Mouse (Mus musculus) adrenal gland, postnatal 25 days (tissue): ENCODE measurements around the gene Tmod1. TPM values are rescaled to one million over a fixed set of nuclear protein-coding genes. Genes with fewer than 3 reads are reported as not detected.
A peak's percentile ranks its signal among the peaks of the same experiment; 100 is the strongest.

Experiments
- DNase-seq: peaks from one replicate; pipeline ENCODE4 v3.0.0; 2021; ENCODE audit warnings: mixed read lengths
- total RNA-seq: library from RNA; stranded (reverse); gene quantifications from 2 replicates; pipeline ENCODE4 v1.2.3, GENCODE M21; 2021

Gene Tmod1
- total RNA-seq, 1 experiment from 2014 or later: 2.1 TPM

GRCm38 (mm10) chr4:46089524-46090125, 50.9 kb downstream of the Tmod1 start:
- DNase-seq: no peak

DNA sequence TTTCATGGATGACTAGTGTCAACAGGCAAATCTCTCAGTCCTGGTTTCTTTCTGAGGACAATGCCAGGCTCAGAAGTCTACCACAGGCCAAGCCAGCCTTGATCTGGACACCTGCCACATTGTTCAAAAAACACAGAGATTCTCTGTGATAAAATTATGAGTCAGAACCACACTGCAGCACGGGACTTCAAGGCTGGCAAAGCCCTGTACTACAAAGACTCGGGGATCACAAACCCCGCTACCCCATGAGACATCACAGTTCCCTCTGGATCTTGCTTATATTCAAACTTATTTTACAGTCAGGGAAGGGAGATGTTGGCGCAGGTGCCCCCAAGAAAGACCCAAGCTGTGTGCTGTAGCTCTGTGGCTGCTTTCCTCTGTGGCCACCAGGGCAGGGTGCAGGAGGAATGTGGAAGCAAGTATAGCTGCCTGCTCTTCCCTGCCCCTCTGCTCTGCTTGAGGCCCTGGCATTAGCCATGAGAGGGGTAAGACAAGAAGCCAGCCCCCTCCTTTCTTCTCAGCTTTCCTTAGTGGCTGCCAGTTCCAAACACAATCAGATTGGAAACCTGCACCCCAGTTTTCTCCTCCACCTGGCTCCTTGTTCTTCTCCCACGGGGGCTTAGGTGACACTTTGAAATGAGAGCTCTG, 53.8 kb downstream of the Tmod1 start:
- DNase-seq: peak; percentile 64

GRCm38 (mm10) chr4:46094916-46095825, 56.4 kb downstream of the Tmod1 start:
- no peak for DNase-seq

DNA sequence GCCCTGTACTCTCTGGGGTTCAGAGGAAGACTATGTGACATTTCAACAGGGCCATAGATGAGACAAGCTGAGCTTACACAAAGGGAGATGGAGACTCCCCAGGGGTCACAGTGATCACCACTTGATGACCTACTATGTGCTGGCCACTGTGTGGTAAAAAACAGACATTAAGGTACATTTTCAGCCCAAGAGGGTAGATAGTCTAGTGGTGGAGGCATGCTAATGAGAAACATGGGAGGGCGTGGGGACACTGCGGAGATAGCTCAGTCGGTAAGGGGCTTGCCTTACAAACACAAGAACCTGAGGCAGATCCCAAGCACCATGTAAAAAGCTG, 57.1 kb downstream of the Tmod1 start:
- DNase-seq: no peak

DNA sequence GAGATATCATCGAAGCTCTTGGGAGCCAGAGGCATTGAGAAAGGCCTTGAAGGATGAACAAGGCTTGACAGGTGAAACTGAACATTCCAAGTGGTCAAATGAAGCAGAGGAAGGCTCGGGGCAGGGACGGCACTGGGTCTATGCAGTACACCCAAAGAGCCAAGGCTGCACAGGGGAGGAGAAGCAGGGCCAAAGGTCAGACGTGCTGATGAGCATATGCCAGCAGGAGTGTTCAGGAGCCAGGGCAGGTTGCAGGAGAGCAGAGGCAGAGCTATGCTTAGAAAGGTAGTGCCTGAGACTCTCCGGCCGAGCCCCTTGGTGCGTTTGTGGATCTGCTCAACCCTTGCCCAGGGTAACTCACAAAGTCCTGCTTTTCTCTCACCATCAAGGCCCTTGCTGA, 57.8 kb downstream of the Tmod1 start:
- DNase-seq: no peak

- no peak for DNase-seq
Observed at GRCm38 (mm10) chr4:46097591-46097990, 58.9 kb downstream of the Tmod1 start.

GRCm38 (mm10) chr4:46099132-46099531, 60.4 kb downstream of the Tmod1 start:
- no peak for DNase-seq

- no peak for DNase-seq
Observed at GRCm38 (mm10) chr4:46100539-46100938, 61.8 kb downstream of the Tmod1 start.

- no peak for DNase-seq
Observed at GRCm38 (mm10) chr4:46101211-46101711, 62.5 kb downstream of the Tmod1 start.

- DNase-seq: no peak
Observed at GRCm38 (mm10) chr4:46102078-46102769, 63.5 kb downstream of the Tmod1 start.

GRCm38 (mm10) chr4:46110084-46110483, 71.3 kb downstream of the Tmod1 start:
- DNase-seq: no peak

- DNase-seq: no peak
Observed at GRCm38 (mm10) chr4:46111361-46111760, 72.6 kb downstream of the Tmod1 start.

DNA sequence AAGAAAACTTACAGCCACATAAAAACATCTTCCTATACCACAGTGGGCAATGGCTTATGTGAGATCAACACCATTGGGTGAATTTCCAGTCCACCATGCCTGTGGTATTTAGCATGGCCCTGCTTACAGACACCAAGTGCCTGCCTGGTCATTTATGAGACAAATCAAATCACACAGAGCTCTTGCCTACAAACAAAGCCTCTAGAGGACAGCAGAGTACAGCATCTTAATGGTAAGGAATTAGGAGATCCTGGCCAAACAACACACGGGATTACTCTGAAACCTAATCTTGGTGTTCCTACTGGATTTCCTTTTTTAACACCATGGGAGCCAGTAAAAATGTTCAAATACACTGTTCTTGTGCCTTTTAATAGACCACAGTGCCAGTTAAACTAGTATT, 76.6 kb downstream of the Tmod1 start:
- no peak for DNase-seq

GRCm38 (mm10) chr4:46116544-46117175, 77.9 kb downstream of the Tmod1 start:
- DNase-seq: no peak

DNA sequence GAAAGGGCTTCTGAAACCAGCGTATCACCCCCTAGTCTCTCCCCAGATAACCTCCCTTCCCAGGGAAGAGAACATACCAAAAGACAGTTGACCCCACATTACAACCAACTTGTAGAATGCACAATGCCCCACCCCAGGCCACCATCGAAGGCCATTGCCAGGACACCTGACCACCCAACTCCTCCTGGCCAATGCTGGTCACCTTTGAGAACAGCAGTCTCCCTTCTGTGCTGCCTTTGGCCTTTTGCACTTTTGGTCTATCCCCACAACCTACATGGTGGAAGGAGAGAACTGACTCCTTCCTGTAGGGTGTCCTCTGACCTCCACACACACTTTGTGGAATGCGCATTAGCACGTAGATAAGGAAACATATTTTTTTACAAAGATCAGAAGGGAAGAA, 78.8 kb downstream of the Tmod1 start:
- no peak for DNase-seq

GRCm38 (mm10) chr4:46119514-46120094, 80.9 kb downstream of the Tmod1 start:
- no peak for DNase-seq

- no peak for DNase-seq
Observed at GRCm38 (mm10) chr4:46120767-46121166, 82.0 kb downstream of the Tmod1 start.

DNA sequence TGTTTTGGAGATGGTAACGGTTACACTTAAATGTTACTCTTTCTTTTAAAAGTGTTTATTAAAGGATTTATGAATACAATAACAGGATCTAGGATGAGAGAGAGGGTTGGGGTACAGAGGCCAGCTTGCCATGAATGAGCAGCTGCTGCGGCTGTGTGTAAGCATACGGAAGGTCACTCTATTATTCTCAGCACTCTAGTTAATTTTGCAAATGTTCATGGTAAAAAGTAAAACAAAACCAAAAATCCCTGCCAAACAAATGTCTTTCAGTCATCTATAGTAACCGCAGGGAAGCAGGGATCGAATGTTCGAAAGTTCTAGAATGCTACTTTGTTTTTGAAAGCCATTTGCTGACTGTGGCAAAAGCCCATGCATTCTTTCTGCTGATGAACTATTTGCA, 84.6 kb downstream of the Tmod1 start:
- DNase-seq: no peak

DNA sequence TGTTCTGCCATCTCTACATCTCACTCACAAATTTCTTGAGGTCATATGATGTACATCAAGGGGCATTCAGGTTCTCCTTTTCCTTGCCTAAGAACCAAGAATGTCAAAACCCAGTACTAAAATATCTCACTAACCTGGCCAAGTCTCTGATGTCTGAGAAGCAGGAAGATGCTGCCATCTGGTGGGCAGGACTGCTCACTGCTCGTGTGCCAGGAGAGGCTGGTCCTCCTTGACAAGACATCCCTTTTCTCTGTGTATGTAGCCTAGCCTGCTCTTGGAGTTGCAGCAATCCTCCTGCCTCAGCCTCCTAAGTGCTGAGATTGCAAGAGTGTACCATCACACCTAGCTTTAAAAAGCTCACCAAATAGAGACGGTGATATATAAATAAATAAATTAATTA, 87.8 kb downstream of the Tmod1 start:
- DNase-seq: peak; percentile 75

DNA sequence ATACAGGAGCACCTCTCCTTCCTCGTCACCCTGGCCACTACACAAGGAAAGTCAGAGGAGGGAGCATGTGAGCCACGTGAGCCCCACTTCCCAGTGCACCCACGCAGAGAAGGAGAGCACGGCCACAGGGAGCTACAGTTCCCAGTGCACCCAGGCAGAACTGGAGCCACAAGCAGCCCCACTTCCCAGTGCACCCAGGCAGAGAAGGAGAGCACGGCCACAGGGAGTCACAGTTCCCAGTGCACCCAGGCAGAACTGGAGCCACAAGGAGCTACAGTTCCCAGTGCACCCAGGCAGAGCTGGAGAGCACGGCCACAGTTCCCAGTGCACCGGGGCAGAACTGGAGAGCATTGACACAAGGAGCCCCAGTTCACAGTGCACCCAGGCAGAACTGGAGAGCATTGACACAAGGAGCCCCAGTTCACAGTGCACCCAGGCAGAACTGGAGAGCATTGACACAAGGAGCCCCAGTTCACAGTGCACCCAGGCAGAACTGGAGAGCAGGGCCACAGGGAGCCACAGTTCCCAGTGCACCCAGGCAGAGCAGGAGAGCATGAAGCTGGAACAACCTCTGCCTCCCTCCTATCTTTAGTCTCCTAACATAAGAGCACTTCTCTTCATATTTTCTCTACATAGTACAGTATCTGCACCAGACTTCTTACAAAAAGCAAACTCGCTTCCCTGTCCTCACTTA, 90.7 kb downstream of the Tmod1 start:
- no peak for DNase-seq

GRCm38 (mm10) chr4:46130221-46130620, 91.5 kb downstream of the Tmod1 start:
- peak; percentile 47 for DNase-seq
